Mouse (Mus musculus): Measurements from ENCODE around the gene Daxx. TPM values are rescaled to one million over a fixed set of nuclear protein-coding genes. Genes with fewer than 3 reads are reported as not detected.

Gene Daxx
- polyA plus RNA-seq, 2 experiments from 2014 or later = 97.4 to 149 TPM

DNA sequence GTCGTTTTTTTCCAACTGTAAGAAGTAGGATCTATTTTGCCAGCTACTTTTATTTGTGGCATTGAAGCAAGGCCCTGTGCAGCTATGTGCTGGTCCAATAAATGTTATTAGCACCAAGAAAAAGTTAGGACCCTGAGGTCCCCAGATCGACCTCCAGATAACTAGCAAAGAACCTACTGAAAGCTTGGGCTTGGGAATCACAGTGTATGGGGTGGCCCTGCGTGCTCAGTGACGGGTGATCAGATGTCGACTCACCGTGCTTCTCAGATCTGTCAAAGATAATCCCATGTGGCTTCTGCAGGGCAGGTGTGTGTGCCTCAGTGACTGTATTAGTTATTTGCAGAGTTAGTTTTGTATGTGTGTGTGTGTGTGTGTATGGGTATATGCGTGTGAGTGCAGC, 12.1 kb downstream of the Daxx start:
- ATAC-seq = no peak

DNA sequence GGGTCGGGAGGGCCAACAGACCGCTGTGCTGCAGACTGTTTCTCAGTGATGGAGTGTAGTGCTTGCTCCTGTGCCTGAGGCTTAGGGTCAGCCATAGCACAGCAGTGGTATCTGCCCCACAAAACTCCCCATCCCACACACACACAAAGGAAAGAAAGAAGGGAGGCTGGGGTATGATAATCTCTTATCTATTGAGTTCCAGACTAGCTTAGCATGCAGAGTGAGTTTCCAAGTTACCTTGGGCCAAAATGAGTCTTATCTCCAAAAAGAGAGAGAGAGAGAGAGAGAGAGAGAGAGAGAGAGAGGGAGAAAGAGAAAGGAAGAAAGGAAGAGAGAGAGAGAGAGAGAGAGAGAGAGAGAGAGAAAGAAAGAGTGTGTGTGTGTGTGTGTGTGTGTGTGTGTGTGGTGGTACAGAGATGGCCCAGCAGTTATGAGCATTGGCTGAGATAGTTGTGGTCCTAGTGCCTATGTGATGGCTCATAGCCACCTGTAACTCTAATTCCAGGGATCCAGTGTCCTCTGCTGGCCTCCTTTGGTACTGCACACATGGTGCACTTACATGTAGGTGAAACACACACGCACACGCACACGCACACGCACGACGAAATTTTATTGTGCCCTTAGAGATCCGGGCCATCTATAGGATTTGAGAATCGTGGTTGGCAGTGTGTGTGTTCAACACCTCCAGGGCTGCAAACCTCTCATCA, 15.5 kb downstream of the Daxx start:
- no peak for ATAC-seq

DNA sequence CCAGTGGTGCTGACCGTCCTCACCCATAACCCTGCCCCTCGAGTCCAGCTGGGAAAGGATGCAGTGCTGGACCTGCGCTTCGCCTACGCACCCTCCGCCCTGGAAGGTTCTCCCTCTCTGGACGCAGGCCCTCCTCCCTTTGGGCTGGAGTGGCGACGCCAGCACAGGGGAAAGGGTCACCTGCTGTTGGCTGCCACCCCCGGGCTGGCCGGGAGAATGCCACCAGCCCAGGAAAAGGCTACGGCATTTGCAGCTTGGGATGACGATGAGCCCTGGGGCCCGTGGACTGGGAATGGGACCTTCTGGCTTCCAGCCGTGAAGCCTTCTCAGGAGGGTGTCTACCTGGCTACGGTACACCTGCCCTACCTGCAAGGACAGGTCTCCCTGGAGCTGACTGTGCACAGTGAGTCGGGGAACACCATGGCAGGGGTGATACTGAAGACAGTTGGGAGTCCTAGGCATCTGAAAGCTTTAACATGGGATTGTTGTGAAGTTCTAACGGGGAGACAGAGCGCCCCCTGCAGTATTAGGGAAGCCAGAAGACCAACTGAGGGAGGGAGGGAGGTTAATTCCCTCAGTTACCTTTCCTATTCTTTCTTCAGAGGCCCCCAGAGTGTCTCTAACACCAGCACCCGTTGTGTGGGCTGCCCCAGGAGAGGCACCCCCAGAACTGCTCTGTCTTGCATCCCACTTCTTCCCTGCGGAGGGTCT, 16.3 kb downstream of the Daxx start:
- no peak for ATAC-seq

DNA sequence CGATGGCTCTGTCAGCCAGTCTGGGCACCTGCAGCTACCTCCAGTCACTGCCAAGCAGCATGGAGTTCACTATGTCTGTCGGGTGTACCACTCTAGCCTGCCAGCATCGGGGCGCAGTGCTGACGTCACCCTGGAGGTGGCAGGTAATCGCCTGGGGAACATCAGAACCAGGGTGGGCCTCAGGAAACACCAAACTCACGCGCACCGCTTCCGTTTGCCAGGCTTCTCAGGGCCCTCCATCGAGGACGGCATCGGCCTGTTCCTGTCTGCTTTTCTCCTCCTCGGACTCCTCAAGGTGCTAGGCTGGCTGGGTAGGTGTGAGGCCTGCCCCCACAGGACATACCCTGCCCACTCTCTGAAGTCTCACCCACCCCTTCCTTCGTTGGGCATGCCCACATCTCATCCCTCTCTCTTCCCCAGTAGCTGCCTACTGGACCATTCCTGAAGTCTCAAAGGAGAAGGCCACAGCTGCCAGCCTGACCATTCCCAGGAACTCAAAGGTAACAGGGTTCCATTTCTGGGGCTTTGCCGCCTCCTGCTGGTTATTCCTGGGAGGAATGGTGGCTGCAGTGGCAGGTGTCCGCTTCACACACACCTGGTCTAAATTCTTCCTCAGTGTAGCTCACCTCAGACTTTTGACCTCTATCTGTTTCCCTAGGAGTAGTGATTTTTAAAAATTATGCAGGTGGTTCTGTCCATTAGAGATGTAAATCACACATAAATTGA, 17.2 kb downstream of the Daxx start:
- no peak for ATAC-seq

- no peak for ATAC-seq
Observed at GRCm38 (mm10) chr17:33928251-33928947, 19.2 kb downstream of the Daxx start.

DNA sequence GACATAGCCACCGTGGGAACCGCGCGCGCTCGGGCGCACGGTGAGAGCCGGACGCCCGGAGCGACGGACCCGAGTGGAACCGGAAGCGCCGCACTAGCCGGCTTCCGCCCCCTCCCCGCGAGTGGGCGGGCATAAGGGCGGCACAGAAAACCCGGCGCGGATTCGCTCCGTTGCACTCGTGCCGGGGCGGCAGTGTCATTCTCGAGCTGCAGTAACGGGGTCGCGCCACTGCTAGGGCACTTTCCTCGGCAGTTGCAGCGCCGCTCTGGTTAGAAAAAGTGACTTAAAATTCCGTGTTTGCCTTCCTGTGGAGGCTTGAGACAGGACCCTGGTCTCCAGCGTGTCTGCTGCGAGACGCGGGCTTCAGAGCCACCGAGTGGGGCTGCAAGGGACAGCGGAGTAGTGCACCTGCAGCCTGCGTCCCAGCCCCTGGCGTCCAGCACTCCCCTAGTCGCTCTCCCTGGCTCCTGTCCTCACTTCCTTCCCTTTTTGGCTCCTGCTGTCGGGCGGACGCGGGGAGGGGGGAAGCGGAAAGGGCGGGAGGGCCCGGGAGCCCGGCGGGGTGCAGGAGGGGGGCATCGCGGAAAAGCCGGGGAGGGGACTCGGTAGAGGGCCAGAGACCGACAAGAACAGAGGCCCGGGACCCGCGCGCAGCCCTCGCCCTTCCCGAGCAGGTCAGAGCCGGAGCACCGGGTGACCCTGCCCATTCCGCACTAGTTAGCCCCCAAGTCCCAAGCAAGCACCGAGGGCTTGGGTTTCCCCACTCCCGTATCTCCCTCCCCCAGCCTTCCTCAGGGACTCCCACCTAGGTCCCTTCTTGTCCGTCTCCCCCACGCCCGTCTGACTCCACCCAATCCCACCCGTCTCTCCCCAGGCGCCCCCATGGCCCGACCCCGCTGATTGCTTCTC, 20.4 kb downstream of the Daxx start, which contains the start of gene Rgl2:
Rgl2 (plus strand) TSS at position 173 of the 909 bp plus-strand sequence.
- peak; percentile 59 for ATAC-seq

GRCm38 (mm10) chr17:33930280-33931158, 21.3 kb downstream of the Daxx start:
- peak; percentile 34 for ATAC-seq

DNA sequence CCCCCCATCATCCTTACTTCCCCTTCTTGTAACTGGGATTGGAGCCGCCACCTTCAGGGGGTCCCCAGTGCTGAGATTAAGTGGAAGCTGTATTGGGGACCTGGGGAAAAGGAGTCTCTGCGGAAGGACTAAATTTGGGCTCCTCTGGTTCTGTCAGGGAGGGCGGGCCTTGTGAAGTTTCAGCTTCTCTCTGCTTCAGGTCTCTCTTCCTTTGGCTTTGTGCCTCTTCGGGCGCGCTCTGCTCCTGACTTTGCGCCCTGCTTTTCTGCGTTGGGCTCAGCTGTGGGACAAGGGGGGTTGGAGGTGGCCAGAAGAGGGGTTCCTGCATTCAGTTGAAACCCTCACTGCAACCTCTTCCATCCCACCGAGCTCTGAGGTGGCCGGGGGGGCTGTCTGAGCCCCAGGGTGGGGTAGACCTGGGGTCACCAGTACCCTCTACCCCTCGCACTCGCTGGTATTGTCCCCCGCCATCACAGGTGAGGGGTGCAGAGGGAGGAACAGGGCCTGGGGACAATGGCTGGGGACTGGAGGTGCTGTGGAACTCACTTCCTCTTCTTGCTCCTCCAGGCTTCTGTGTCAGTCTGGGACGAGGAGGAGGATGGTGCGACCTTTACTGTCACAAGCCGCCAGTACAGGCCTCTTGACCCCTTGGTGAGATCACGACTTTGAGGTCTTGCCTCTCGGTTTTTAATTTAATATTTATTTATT, 22.1 kb downstream of the Daxx start:
- peak; percentile 24 for ATAC-seq

DNA sequence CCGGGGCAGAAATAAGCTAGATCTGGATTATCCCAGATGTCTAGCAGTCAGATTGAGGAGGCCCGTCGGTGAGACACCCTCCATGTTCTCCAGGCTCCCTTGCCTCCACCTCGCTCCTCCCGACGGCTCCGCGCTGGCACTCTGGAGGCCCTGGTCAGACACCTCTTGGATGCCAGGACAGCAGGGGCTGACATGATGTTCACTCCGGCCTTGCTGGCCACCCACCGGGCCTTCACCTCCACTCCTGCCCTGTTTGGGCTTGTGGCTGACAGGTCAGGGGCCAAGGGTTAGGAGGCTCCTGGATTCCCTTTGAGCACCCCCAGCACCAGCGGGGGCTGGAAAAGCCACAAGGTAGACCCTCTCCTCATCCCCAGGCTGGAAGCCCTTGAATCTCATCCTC, 22.7 kb downstream of the Daxx start:
- ATAC-seq = no peak

GRCm38 (mm10) chr17:33932448-33932847, 23.2 kb downstream of the Daxx start:
- ATAC-seq = no peak

DNA sequence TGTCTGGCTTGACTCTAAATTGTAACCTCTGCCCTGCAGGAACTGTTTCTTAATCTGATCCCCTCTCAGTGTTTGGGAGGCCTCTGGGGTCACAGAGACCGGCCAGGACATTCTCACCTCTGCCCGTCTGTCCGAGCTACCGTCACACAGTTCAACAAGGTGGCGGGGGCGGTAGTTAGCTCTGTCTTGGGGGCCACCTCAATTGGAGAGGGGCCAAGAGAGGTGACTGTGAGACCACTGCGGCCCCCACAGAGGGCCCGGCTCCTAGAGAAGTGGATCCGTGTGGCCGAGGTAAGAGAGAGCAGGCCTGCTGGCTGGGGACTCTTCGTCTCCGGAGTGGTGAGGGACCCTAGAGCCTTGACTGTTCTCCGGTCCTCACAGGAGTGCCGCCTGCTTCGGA, 23.8 kb downstream of the Daxx start:
- no peak for ATAC-seq

GRCm38 (mm10) chr17:33935422-33936055, 26.3 kb downstream of the Daxx start:
- no peak for ATAC-seq

DNA sequence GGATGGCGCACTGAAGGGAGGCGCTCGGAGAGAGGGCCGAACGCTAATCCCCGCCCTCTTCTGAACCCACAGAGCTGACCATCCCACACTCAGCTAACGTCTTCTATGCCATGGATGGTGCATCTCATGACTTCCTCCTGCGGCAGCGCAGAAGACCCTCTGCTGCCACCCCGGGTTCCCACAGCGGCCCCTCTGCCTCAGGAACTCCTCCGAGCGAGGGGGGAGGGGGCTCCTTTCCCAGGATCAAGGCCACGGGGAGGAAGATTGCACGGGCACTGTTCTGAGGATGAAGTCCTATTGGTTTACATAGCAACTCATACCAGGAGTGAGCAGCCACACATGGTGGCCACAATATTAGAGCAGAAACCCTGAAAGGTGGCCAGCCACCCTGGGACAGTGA, 27.8 kb downstream of the Daxx start:
- no peak for ATAC-seq

GRCm38 (mm10) chr17:33938783-33939182, 29.6 kb downstream of the Daxx start:
- ATAC-seq = no peak

DNA sequence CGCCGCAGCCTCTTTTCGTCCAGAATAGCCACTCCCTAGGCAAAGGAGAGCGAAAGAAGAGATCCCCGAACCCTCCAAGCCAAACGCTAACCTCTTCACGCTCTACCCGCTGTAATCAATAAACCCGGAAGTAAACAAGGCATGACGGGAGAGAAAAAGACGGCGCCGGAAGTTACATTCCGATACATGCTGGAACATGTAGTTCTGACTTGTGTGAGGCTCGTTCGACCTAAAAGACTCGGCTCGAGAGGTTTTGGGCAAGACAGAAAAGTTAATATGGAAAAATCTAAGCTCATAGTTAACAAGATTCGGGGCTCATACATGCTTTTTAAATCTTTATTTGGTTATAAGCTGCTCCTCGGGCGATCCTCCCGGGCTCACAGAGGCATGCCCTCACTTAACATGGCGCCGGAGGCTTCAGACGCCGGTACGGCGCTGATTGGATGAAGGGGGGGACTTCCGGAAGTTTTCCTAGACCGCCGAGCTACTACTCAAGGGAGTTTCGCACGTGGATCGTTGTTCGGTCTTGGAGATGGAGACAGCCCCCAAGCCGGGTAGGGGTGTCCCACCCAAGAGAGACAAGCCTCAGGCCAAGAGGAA, 31.1 kb downstream of the Daxx start, which contains the start of the genes Pfdn6 and Wdr46:
Pfdn6 (minus strand) TSS at position 138 of the 600 bp plus-strand sequence.
Wdr46 (plus strand) TSS at position 455 of the 600 bp plus-strand sequence.
- ATAC-seq = peak; percentile 94

DNA sequence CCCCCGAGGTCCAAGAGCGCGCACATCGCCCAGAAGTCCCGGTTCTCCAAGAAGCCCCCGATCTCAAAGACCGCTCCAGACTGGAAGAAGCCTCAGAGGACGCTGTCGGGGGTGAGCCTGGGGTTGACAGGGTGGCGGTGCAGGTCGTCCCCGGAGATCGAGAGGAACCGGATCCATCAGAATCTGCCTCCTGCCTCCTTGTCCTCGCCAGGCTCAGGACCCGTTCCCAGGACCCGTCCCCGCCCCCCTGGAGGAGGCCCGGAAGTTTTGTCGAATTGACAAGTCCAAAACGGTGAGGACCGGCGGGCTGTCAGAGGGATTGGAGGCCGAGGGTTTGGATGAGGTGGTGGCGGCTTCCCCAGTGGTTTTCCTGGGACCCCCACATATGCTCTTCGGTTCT, 31.8 kb downstream of the Daxx start:
- no peak for ATAC-seq

DNA sequence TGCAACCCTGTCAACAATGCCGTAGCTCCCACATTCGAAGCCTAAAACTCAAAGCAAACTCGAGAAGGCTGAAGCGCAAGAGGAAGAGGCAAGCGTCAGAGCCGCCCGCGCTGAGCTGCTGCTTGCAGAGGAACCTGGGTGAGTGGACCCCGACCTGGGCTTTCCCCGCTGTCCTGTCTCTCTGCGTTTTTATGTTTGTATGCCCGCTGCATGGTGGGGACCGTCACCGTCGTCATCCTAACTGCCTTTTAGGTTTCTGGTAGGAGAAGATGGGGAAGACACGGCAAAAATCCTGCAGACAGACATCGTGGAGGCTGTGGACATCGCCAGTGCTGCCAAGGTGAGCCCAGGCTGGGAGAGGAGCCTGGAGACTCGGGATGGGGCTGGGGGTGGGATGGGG, 32.2 kb downstream of the Daxx start:
- no peak for ATAC-seq

DNA sequence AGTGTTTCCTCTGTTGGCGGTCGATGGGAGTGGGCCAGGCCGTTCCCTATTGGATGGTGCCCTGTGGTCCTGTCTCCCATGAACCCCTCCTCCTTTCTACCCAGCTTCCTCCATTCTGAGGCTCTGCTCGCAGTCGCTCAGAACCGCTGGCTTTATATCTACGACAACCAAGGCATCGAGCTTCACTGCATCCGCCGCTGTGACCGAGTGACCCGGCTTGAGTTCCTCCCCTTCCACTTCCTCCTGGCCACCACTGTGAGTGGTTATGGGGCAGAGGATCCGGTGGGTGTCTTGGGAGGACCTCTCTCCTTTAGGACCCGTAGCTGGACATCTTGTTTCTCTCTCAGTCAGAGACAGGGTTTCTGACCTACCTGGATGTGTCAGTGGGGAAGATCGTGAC, 34.2 kb downstream of the Daxx start:
- no peak for ATAC-seq

All from activated CD4-positive, CD25-positive, alpha-beta regulatory T cell, adult 4 months (primary cell).